ENCODE assay signal across 13 mouse cellular contexts in the genomic region with DNA sequence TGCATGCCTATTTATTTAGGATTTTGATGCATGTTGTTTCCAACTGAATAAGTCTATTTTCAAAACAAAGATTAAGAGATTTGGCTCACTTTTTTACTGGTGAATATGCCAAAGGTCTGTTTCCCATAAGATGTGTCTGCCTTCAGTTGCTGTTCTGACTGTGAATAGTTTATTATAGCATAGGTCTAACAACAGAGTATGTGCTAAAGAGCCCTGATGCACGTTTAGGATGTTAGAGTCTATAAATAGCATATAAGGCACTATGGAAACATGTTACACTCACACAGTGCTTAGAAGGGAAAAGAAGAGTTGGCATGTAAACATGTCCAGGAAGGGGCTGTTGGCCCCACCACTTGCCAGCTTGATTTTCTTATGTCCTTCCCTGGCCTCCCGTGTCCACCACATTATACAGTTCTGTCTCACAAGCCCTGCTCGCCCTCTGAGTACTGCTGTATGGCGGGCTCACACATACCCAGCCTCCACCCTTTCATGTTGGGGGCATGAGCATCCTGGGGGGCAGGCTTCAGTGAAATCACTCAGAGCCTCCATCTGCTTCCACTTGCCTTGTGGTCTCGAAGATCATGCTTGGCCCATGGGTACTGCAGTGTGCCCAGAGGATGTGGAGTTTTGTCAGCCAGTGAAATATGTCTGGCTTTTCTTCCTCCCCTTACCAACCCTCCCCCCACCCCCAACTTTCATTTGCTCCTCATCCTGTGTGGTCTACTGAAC.
DNase-seq lines count a peak whose midpoint lies in the region; ATAC-seq lines count a peak whose summit lies in the region.
"Had no signal": no experiment of that assay in that cellular context is flagged by ENCODE, and none has a peak within 500 bp of the region (broad histone marks: within the 10 kb centered on the region; RNA-seq: fewer than 3 reads in every experiment).

No protein-coding gene starts in this region.

- no peaks in the 10 kb centered on the region; the same call in 1 of the 2 replicates for H3K4me1 ChIP-seq in hindbrain, embryonic 16.5 days (ENCODE audit: control insufficient read depth, insufficient read depth, low read depth, low read length)
- 0 out of 2 replicates have a peak, but pooled peaks cover 3% of the 10 kb centered on the region for H3K4me1 ChIP-seq in hindbrain, embryonic 14.5 days (replicated peaks; ENCODE audit: control insufficient read depth, insufficient read depth, low read length)
- H3K4me1 ChIP-seq in midbrain, embryonic 16.5 days (ENCODE audit: control insufficient read depth, insufficient read depth, low read length) = peaks cover 4% of the 10 kb centered on the region; the same call in 1 of the 2 replicates
- H3K4me1 ChIP-seq in midbrain, embryonic 15.5 days = no peaks in the 10 kb centered on the region
- H3K4me1 ChIP-seq in embryonic facial prominence, embryonic 15.5 days = peaks cover 23% of the 10 kb centered on the region
- H3K4me1 ChIP-seq in neural tube, embryonic 14.5 days (ENCODE audit: control insufficient read depth, insufficient read depth, low read length) = peaks cover 5% of the 10 kb centered on the region; the same call in 1 of the 2 replicates

- H3K4me3 ChIP-seq in hindbrain, embryonic 16.5 days (ENCODE audit: low read length) = no peak overlapping the region
- H3K4me3 ChIP-seq in hindbrain, embryonic 14.5 days (replicated peaks; ENCODE audit: low read length) = no peak overlapping the region
- H3K4me3 ChIP-seq in midbrain, embryonic 16.5 days (ENCODE audit: low read depth, low read length) = no peak overlapping the region
- H3K4me3 ChIP-seq in midbrain, embryonic 15.5 days = no peak overlapping the region
- H3K4me3 ChIP-seq in embryonic facial prominence, embryonic 15.5 days (replicated peaks) = no peak overlapping the region
- H3K4me3 ChIP-seq in neural tube, embryonic 14.5 days (ENCODE audit: low read depth, low read length) = no peak overlapping the region
- H3K4me3 ChIP-seq: erythroblast, embryonic 14.5 days; heart, embryonic 15.5 days; lung, embryonic 15.5 days had no signal

- H3K4me2 ChIP-seq in hindbrain, embryonic 16.5 days (ENCODE audit: low read length) = no peak overlapping the region
- H3K4me2 ChIP-seq in hindbrain, embryonic 14.5 days (replicated peaks) = no peak overlapping the region
- no peak overlapping the region for H3K4me2 ChIP-seq in midbrain, embryonic 16.5 days (ENCODE audit: low read length)
- H3K4me2 ChIP-seq in midbrain, embryonic 15.5 days = no peak overlapping the region
- peak overlapping the region; percentile 21; the same call in 1 of the 2 replicates for H3K4me2 ChIP-seq in embryonic facial prominence, embryonic 15.5 days (replicated peaks)
- H3K4me2 ChIP-seq in neural tube, embryonic 14.5 days (ENCODE audit: low read depth, low read length) = no peak overlapping the region
- H3K4me2 ChIP-seq: heart, embryonic 15.5 days; lung, embryonic 15.5 days had no signal

- H3K9ac ChIP-seq in hindbrain, embryonic 16.5 days (ENCODE audit: low read depth, low read length) = no peak overlapping the region
- no peak overlapping the region for H3K9ac ChIP-seq in hindbrain, embryonic 14.5 days
- no peak overlapping the region for H3K9ac ChIP-seq in midbrain, embryonic 16.5 days (ENCODE audit: low read depth, low read length)
- no peak overlapping the region for H3K9ac ChIP-seq in midbrain, embryonic 15.5 days
- H3K9ac ChIP-seq in embryonic facial prominence, embryonic 15.5 days = no peak overlapping the region
- H3K9ac ChIP-seq in neural tube, embryonic 14.5 days (replicated peaks; ENCODE audit: low read depth, low read length) = no peak overlapping the region
- H3K9ac ChIP-seq: heart, embryonic 15.5 days; lung, embryonic 15.5 days had no signal

- H3K36me3 ChIP-seq in hindbrain, embryonic 16.5 days (ENCODE audit: control insufficient read depth, insufficient read depth, low read length) = no peaks in the 10 kb centered on the region
- no peaks in the 10 kb centered on the region for H3K36me3 ChIP-seq in hindbrain, embryonic 14.5 days (replicated peaks; ENCODE audit: control insufficient read depth, insufficient read depth)
- no peaks in the 10 kb centered on the region for H3K36me3 ChIP-seq in midbrain, embryonic 16.5 days (ENCODE audit: control insufficient read depth, insufficient read depth, low read length)
- no peaks in the 10 kb centered on the region for H3K36me3 ChIP-seq in midbrain, embryonic 15.5 days (replicated peaks)
- H3K36me3 ChIP-seq in embryonic facial prominence, embryonic 15.5 days = no peaks in the 10 kb centered on the region
- no peaks in the 10 kb centered on the region for H3K36me3 ChIP-seq in neural tube, embryonic 14.5 days (ENCODE audit: control insufficient read depth, insufficient read depth, low read length)
- H3K36me3 ChIP-seq: heart, embryonic 15.5 days; lung, embryonic 15.5 days had no signal

- H3K27ac ChIP-seq in hindbrain, embryonic 16.5 days (ENCODE audit: low read depth, low read length) = 0 out of 2 replicates have a peak overlapping the region, but pooled peaks have one; percentile 12
- no peak overlapping the region for H3K27ac ChIP-seq in hindbrain, embryonic 14.5 days
- H3K27ac ChIP-seq in midbrain, embryonic 16.5 days (ENCODE audit: low read length) = no peak overlapping the region
- no peak overlapping the region for H3K27ac ChIP-seq in midbrain, embryonic 15.5 days
- H3K27ac ChIP-seq in embryonic facial prominence, embryonic 15.5 days (replicated peaks) = peak overlapping the region; percentile 82
- H3K27ac ChIP-seq in neural tube, embryonic 14.5 days (ENCODE audit: low read depth, low read length) = no peak overlapping the region
- H3K27ac ChIP-seq: heart, embryonic 15.5 days; lung, embryonic 15.5 days had no signal

- ATAC-seq in hindbrain, embryonic 16.5 days = peak; percentile 70
- no peak for ATAC-seq in hindbrain, embryonic 14.5 days (ENCODE audit: low FRiP score)
- 0 out of 2 replicates have a peak, but pooled peaks have one; percentile 42 for ATAC-seq in midbrain, embryonic 16.5 days
- ATAC-seq in midbrain, embryonic 15.5 days (replicated peaks) = no peak
- ATAC-seq in embryonic facial prominence, embryonic 15.5 days (ENCODE audit: insufficient number of reproducible peaks, low FRiP score, low TSS enrichment, low read depth) = peak; percentile 83
- peak; percentile 50 for ATAC-seq in neural tube, embryonic 14.5 days (ENCODE audit: low read depth)
- ATAC-seq in CD4-positive, CD25-positive, alpha-beta regulatory T cell, adult 4 months = no peak

- H3K9me3 ChIP-seq in hindbrain, embryonic 16.5 days (ENCODE audit: control insufficient read depth, low read length) = no peaks in the 10 kb centered on the region
- H3K9me3 ChIP-seq in hindbrain, embryonic 14.5 days (ENCODE audit: control insufficient read depth, low read length) = no peaks in the 10 kb centered on the region
- no peaks in the 10 kb centered on the region for H3K9me3 ChIP-seq in midbrain, embryonic 16.5 days (replicated peaks; ENCODE audit: control insufficient read depth, low read length, poor library complexity, severe bottlenecking)
- no peaks in the 10 kb centered on the region for H3K9me3 ChIP-seq in midbrain, embryonic 15.5 days
- no peaks in the 10 kb centered on the region for H3K9me3 ChIP-seq in embryonic facial prominence, embryonic 15.5 days (replicated peaks)
- no peaks in the 10 kb centered on the region for H3K9me3 ChIP-seq in neural tube, embryonic 14.5 days (ENCODE audit: control insufficient read depth, low read length)
- H3K9me3 ChIP-seq: heart, embryonic 15.5 days; lung, embryonic 15.5 days had no signal

- no peaks in the 10 kb centered on the region for H3K27me3 ChIP-seq in hindbrain, embryonic 16.5 days (replicated peaks; ENCODE audit: control insufficient read depth, insufficient read depth, low read length)
- no peaks in the 10 kb centered on the region for H3K27me3 ChIP-seq in hindbrain, embryonic 14.5 days (ENCODE audit: control insufficient read depth, insufficient read depth, low read length)
- H3K27me3 ChIP-seq in midbrain, embryonic 16.5 days (ENCODE audit: control insufficient read depth, insufficient read depth, low read depth, low read length) = no peaks in the 10 kb centered on the region
- H3K27me3 ChIP-seq in midbrain, embryonic 15.5 days (replicated peaks) = no peaks in the 10 kb centered on the region
- no peaks in the 10 kb centered on the region for H3K27me3 ChIP-seq in embryonic facial prominence, embryonic 15.5 days
- H3K27me3 ChIP-seq in neural tube, embryonic 14.5 days (ENCODE audit: control insufficient read depth, insufficient read depth, low read length) = no peaks in the 10 kb centered on the region
- H3K27me3 ChIP-seq: heart, embryonic 15.5 days; lung, embryonic 15.5 days had no signal

- 55% methylated on average over 5 of the region's 5 CpGs for WGBS in hindbrain, embryonic 16.5 days
- WGBS in hindbrain, embryonic 14.5 days = 56% methylated on average over 5 of the region's 5 CpGs
- WGBS in midbrain, embryonic 16.5 days = 66% methylated on average over 5 of the region's 5 CpGs
- 72% methylated on average over 5 of the region's 5 CpGs for WGBS in midbrain, embryonic 15.5 days
- 17% methylated on average over 5 of the region's 5 CpGs for WGBS in embryonic facial prominence, embryonic 15.5 days
- 33% methylated on average over 5 of the region's 5 CpGs for WGBS in neural tube, embryonic 14.5 days

- DNase-seq in hindbrain, embryonic 14.5 days (ENCODE audit: low spot score) = no peak
- no peak for DNase-seq in ovary, adult 18-20 months (ENCODE audit: low spot score)
- DNase-seq: adrenal gland, postnatal 10 days; gastrocnemius, postnatal 14 days had no signal

Comparison
In these comparisons a context has a peak if more than half of its experiments do, and no peak if none do; other contexts are left out.
1. ATAC-seq: peak in hindbrain, embryonic 16.5 days (single experiment), midbrain, embryonic 16.5 days (single experiment), embryonic facial prominence, embryonic 15.5 days (single experiment) and neural tube, embryonic 14.5 days (single experiment); none in hindbrain, embryonic 14.5 days (single experiment), midbrain, embryonic 15.5 days (single experiment) and CD4-positive, CD25-positive, alpha-beta regulatory T cell, adult 4 months (single experiment).
2. H3K27ac ChIP-seq: peak in hindbrain, embryonic 16.5 days (single experiment) and embryonic facial prominence, embryonic 15.5 days (single experiment); none in hindbrain, embryonic 14.5 days (single experiment), midbrain, embryonic 16.5 days (single experiment), midbrain, embryonic 15.5 days (single experiment) and neural tube, embryonic 14.5 days (single experiment).